Mouse (Mus musculus): Measurements from ENCODE around the gene Gpatch3.

Gene Gpatch3

DNA sequence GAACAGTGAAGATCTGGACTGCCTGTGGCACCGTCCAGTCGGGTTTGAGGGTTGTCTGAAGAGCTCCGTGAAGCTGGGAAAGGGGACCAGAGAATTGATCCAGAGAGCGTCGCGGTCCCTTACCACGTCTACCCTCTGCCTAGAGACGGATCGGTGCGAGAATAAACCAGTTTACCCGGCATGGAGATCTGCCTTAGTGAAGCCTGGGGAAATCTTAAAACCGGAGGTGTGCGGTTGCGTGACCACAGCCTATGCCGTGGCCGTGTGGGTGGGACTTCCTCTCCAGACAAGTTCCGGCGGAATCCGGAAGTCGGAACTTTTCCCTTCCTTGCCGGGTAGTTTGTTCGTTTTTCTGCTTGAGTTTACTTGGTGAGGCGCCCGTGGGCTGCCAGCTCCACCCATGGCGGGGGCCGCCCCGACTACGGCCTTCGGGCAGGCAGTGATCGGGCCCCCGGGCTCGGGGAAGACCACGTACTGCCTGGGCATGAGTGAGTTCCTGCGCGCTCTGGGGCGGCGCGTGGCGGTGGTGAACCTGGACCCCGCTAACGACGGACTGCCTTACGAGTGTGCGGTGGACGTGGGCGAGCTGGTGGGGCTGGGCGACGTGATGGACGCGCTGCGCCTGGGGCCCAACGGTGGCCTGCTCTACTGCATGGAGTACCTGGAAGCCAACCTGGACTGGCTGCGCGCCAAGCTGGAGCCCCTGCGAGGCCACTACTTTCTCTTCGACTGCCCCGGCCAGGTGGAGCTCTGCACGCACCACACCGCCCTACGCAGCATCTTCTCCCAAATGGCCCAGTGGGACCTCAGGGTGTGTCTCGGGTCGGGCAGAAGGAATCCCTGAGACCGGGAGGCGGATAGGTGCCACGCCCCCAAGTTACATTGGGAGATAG lies 9.8 kb downstream of the Gpatch3 start, which contains the start of gene Gpn2:
Gene Gpn2, plus strand, starts transcription at position 304 of the 893 bp plus-strand sequence.
- peak; percentile 84 to 85 for DNase-seq (ENCODE audit: low spot score in 2 of 2)

GRCm38 (mm10) chr4:133592570-133592969 lies 18.0 kb downstream of the Gpatch3 start:
- peak in 1 of 2 experiments; percentile 22 for DNase-seq (ENCODE audit: low spot score in 2 of 2)

DNA sequence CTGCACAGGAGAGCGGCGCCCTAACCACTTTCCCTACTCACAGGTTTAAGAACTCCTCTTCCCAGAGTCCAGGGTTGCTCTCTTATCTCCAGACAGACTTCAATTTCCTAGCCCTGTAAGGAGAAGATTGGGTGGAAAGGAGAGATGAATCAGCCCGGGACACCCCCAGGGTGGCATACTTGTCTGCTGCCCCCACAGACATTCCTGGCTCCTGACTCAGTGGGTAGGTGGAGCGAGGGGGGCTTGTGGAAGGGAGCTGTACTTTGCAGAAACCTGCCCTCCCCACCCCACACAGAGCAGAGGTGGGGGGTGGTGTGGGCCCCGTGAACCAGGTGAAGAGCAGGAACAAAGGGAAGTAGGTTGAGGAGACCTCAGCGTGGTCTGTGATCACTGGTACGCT lies 21.0 kb downstream of the Gpatch3 start:
- peak; percentile 28 to 30 for DNase-seq (ENCODE audit: low spot score in 2 of 2)

GRCm38 (mm10) chr4:133596084-133596483 lies 21.5 kb downstream of the Gpatch3 start:
- no peak for DNase-seq (ENCODE audit: low spot score in 2 of 2)

GRCm38 (mm10) chr4:133598616-133599015 lies 24.1 kb downstream of the Gpatch3 start:
- no peak for DNase-seq (ENCODE audit: low spot score in 2 of 2)

DNA sequence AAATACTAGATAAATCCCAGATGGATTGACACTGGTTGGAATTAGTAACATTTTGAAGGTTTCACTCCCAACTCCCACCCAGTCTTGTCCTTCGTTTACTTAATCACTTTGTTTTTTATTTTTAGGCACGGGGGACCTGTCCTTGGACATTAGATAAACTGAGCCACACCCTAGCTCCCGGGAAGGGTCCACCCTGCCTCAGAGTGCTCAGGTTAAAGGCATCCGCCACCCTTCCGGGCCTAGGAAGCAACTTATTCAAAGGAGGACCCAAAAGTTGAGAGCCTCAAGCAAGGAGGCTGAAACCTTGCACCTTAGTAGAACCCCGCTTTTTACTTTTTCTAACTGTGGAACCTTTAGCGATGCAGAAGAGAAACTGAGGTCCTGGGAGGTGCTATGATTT lies 24.6 kb downstream of the Gpatch3 start:
- DNase-seq (ENCODE audit: low spot score in 2 of 2), result no peak

GRCm38 (mm10) chr4:133599571-133600073 lies 25.1 kb downstream of the Gpatch3 start:
- peak; percentile 71 to 75 for DNase-seq (ENCODE audit: low spot score in 2 of 2)

DNA sequence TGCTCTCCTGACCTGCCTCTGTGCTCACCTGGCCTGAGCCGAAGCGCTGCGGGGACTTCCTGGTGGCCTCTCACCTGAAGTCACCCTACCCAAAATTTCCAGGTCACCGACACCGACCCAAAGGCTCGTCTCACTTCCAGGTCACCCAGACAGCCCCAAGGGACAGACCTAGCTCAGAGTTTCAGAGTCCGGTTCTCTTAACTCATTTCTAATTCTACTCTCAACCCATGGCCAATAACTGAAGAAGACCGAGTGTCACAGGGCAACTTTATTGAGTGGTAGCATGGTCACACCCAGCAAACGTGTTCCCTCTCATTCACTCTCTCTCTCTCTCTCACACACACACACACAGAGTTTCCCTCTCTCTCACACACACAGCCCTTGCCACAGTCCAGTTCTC lies 25.8 kb downstream of the Gpatch3 start:
- no peak for DNase-seq (ENCODE audit: low spot score in 2 of 2)

GRCm38 (mm10) chr4:133601721-133602218 lies 27.2 kb downstream of the Gpatch3 start, which contains the start of gene Sfn:
TSS of gene Sfn (minus strand) at chr4:133602168.
- DNase-seq (ENCODE audit: low spot score in 2 of 2), result no peak

- DNase-seq (ENCODE audit: low spot score in 2 of 2), result no peak
Observed at GRCm38 (mm10) chr4:133603056-133603455, 28.5 kb downstream of the Gpatch3 start.

DNA sequence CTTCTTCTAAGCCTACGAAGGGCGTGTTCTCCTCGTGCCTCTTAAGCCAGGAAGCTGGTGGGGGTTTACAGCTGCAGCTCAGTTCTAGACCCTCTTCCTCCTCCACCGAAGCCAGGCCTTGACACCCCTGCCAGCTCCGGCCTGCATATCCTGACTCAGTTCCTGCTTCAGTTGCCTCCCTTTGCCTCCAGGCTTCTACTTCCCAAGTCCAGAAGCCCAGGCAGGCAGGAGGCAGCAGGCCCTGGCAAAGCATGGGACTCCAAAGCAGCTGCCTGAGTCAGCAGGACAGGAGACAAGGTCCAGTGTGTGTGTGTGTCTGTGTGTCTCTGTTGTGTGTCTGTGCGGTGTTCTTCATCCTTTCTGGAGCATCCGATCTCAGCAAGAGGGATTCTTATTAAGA lies 29.6 kb downstream of the Gpatch3 start:
- no peak for DNase-seq (ENCODE audit: low spot score in 2 of 2)

GRCm38 (mm10) chr4:133604856-133605255 lies 30.3 kb downstream of the Gpatch3 start:
- no peak for DNase-seq (ENCODE audit: low spot score in 2 of 2)

- no peak for DNase-seq (ENCODE audit: low spot score in 2 of 2)
Observed at GRCm38 (mm10) chr4:133605330-133605729, 30.8 kb downstream of the Gpatch3 start.

DNA sequence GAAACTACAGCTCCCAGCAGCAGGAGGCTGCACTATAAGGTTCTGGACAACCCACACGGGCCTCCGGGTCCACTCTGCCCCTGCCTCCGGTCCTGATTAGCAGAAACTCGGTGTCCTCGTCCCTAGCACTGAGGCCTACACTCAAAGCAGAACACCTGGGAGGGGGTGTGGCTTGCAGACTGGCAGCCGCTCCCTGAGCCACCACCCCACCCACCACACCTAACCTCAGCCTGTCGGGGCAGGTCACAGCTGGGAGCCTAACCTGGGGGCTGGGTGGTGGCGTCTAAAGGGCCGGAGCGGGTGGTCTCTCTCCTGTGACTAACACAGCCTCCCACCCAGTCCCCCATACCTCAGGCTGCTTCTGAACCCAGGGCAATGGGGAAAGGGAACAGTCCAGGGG lies 32.7 kb downstream of the Gpatch3 start:
- DNase-seq (ENCODE audit: low spot score in 2 of 2), result no peak

DNA sequence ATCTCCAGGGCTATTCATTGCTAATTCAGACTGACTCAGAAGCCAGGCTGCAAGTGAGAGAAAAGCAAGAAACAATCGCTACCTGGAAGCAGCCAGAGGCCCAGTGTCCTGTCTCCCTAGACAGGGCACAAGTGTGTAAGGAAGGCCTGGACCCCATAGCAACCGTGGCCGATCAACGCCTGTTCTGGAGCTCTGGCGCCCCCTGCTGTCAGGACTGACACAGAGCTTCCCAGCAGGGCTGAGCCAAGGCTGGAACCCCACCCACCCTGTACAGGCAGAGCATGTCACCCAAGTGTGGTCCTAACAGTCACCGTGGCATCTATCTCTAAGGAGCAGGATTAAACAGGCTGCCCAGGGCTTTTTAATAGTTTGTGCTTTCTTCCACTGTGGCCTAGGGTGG lies 35.2 kb downstream of the Gpatch3 start:
- DNase-seq (ENCODE audit: low spot score in 2 of 2), result peak; percentile 39 to 45

GRCm38 (mm10) chr4:133611815-133612214 lies 37.3 kb downstream of the Gpatch3 start:
- DNase-seq (ENCODE audit: low spot score in 2 of 2), result no peak

DNA sequence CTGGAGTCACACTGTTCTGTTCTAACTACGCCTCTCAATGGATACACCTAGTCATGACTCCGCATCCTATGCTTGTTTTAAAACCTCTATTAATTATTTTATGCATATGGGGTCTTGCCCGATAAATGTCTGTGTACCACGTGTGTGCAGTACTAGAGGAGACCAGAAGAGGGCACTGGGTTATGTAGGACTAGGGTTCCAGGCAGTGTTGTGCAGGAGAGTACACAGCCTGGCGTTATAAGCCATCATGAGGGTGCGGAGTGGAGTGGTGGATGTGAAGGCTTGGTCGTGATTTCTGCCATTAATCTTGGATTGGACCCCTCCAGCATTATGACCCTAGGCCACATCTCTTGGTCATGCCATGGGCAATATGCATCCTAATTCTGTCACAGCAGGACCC lies 37.9 kb downstream of the Gpatch3 start:
- no peak for DNase-seq (ENCODE audit: low spot score in 2 of 2)

DNA sequence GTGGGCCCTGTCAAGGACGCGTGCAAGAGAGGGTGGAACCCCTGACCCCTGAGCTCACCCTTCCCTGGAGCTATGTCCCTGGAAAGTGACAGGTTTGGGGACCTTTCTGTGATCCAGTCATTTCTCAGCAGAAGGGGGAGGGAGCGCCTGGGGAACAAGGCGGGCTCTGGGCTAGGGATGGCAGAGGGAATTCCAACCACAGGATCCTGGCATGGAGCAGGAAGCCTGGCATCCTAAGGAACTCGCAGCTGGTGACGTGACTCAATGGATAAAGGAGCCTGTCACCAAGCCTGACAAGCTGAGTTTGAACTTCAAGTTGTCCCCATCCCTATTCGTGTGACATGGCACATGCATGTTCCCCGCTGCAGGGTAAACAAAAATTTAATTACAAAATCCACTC lies 38.5 kb downstream of the Gpatch3 start:
- no peak for DNase-seq (ENCODE audit: low spot score in 2 of 2)

GRCm38 (mm10) chr4:133613867-133614266 lies 39.3 kb downstream of the Gpatch3 start:
- no peak for DNase-seq (ENCODE audit: low spot score in 2 of 2)

DNA sequence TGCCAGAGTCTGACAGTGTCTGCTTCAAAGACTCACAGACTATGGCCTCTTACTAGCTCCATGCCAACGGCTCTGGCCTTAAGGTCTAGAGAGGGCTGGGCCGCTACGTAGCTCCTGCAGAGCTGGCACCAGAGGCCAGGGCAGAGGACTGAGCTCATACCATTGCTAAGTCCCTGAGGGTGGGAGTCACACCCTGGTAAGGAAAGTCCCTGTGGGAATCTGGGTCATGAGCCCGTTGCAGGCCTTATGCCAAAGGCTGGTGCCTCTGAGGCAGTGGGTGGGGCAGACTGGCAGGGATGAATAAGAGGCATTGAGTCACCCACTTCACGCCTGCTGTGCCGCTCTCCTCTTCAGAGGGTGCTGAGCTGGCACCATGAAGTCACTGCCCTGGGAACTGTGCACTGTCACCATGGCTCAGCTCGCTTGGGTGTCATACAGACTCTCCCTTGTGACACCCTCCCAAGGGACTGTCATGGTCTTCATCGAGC lies 39.8 kb downstream of the Gpatch3 start:
- peak; percentile 68 to 80 for DNase-seq (ENCODE audit: low spot score in 2 of 2)

GRCm38 (mm10) chr4:133615416-133615815 lies 40.9 kb downstream of the Gpatch3 start:
- no peak for DNase-seq (ENCODE audit: low spot score in 2 of 2)

DNA sequence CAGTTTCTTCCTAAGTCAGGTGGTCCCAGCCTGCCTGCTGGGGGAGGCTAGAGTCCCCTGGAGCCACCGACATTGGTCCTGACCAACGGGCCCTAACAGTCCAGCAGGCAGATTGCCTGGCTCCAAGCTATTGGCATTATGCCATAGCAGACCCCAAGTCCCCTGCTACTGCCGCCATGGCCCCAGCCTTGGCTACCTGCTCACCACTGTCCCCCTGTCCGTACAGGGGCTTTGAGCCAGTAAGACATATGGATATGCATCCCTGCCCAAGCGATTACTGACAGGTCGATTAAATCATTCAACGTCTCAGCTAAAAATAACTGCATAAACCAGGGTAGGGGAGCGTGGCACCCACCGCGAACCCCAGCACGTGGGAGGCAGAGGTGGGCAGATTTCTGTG lies 43.4 kb downstream of the Gpatch3 start:
- DNase-seq (ENCODE audit: low spot score in 2 of 2), result no peak
